Mouse (Mus musculus) lung, postnatal 0 days (tissue): ENCODE results near the gene Slc17a5. TPM values are rescaled to one million over a fixed set of nuclear protein-coding genes. Genes with fewer than 3 reads are reported as not detected.

Source experiments
- ATAC-seq: fragments of 200-750 bp; cut with Nextera tagmentation; 2 replicates; pipeline ENCODE4 v1.8.0; 2017; ENCODE audit warnings: moderate library complexity
- DNase-seq: peaks from one replicate; pipeline ENCODE4 v3.0.0-alpha.2; 2016; ENCODE audit warnings: low spot score
- H3K27ac ChIP-seq: fragments of 300-500 bp; sonication (generic); 2 replicates; pipeline ENCODE4 v1.5.1; 2014; ENCODE audit warnings: antibody characterized with exemption, mild to moderate bottlenecking, low read length, mixed read lengths
- H3K27me3 ChIP-seq: fragments of 300-500 bp; sonication (generic); replicated peaks from 2 replicates; pipeline ENCODE4 v1.6.1; 2014; ENCODE audit warnings: low read length, mixed read lengths; ENCODE audit not compliant: insufficient read depth
- H3K36me3 ChIP-seq: fragments of 300-500 bp; sonication (generic); 2 replicates; pipeline ENCODE4 v1.6.1; 2014; ENCODE audit warnings: low read length, mixed read lengths; ENCODE audit not compliant: insufficient read depth
- H3K4me1 ChIP-seq: fragments of 300-500 bp; sonication (generic); 2 replicates; pipeline ENCODE4 v1.6.1; 2014; ENCODE audit warnings: antibody characterized with exemption, low read depth, low read length, mixed read lengths; ENCODE audit not compliant: insufficient read depth
- H3K4me2 ChIP-seq: fragments of 300-500 bp; sonication (generic); replicated peaks from 2 replicates; pipeline ENCODE4 v1.6.1; 2014; ENCODE audit warnings: low read depth, mild to moderate bottlenecking, low read length, moderate library complexity, mixed read lengths
- H3K4me3 ChIP-seq: fragments of 300-500 bp; sonication (generic); 2 replicates; pipeline ENCODE4 v1.5.1; 2014; ENCODE audit warnings: low read depth, low read length
- H3K9ac ChIP-seq: fragments of 300-500 bp; sonication (generic); replicated peaks from 2 replicates; pipeline ENCODE4 v1.6.1; 2014; ENCODE audit warnings: low read depth, mild to moderate bottlenecking
- H3K9me3 ChIP-seq: fragments of 300-500 bp; sonication (generic); 2 replicates; pipeline ENCODE4 v1.6.1; 2016; ENCODE audit warnings: low read length, mixed read lengths
- CTCF ChIP-seq: IDR thresholded peaks from 2 replicates; pipeline ENCODE4 v1.5.1; 2016; ENCODE audit warnings: antibody characterized with exemption, mild to moderate bottlenecking
- EP300 ChIP-seq: IDR thresholded peaks from 2 replicates; pipeline ENCODE4 v1.6.1; 2016; ENCODE audit warnings: antibody characterized with exemption, mild to moderate bottlenecking, control low read depth
- WGBS: fragments of 180-500 bp; shearing (Covaris S2); extraction: QIAGEN DNeasy Blood & Tissue Kit; methylation state at CpG from one replicate; pipeline ENCODE4 v1.1.7; 2014; 5-methylcytosine and 5-hydroxymethylcytosine counted together
- polyA plus RNA-seq: library from polyadenylated mRNA; unstranded; fragments of >200 nt; fragmentation: Nextera tagmentation; extraction: Ambion mirVana; gene quantifications from 2 replicates; pipeline ENCODE4 v1.2.1, GENCODE M21; 2015

Slc17a5 gene
- polyA plus RNA-seq, 1 experiment from 2014 or later, result 19.9 TPM

DNA sequence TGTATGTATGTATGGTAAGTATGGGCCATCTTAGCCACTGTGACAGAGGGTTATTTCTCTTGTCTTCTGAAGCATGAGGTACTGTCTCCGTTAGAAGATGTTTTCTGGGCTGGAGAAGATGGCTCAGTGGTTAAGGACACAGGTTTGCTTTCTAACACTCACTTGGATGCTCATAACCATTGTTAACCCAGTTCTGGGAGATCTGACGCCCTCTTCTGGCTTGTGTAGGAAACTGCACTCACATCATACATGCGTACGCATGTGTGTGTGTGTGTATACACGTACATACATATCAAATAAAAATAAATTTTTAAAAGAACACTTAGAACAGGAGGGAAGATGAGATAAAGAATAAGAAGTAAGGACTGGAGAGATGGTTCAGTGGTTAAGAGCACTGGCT lies 11.4 kb downstream of the Slc17a5 start:
- WGBS, result 91% methylated on average over 5 of the region's 5 CpGs

GRCm38 (mm10) chr9:78569934-78570333 lies 17.9 kb downstream of the Slc17a5 start:
- Histone ChIP-seq H3K9ac (no peak overlapping the region), H3K27ac (no peak overlapping the region), H3K4me2 (no peak overlapping the region), H3K9me3 (no peaks in the 10 kb centered on the region), H3K4me1 (no peaks in the 10 kb centered on the region), H3K36me3 (peaks cover 13% of the 10 kb centered on the region), H3K27me3 (no peaks in the 10 kb centered on the region), H3K4me3 (no peak overlapping the region)
- 95% methylated on average over 9 of the region's 9 CpGs for WGBS
- TF ChIP-seq EP300 (no peak), CTCF (no peak)
- ATAC-seq (no peak), DNase-seq (no peak)

More for the DNA sequence above, 11.4 kb downstream of the Slc17a5 start:
- H3K9me3 ChIP-seq, result no peaks in the 10 kb centered on the region
- H3K4me3 ChIP-seq, result no peak overlapping the region
- H3K27me3 ChIP-seq, result no peaks in the 10 kb centered on the region
- no peak overlapping the region for H3K27ac ChIP-seq
- H3K9ac ChIP-seq, result no peak overlapping the region
- DNase-seq (no peak), ATAC-seq (no peak)
- H3K4me2 ChIP-seq, result no peak overlapping the region
- H3K4me1 ChIP-seq, result no peaks in the 10 kb centered on the region
- H3K36me3 ChIP-seq, result peaks cover 14% of the 10 kb centered on the region
- no peak for TF ChIP-seq CTCF
- TF ChIP-seq EP300, result no peak

- no peak for TF ChIP-seq CTCF
- no peak for TF ChIP-seq EP300
- DNase-seq, result no peak
- no peak overlapping the region for H3K27ac ChIP-seq
- no peaks in the 10 kb centered on the region for H3K27me3 ChIP-seq
- no peak overlapping the region for H3K9ac ChIP-seq
- no peak overlapping the region for H3K4me3 ChIP-seq
- H3K4me2 ChIP-seq, result no peak overlapping the region
- peaks cover 4% of the 10 kb centered on the region; the same call in 1 of the 2 replicates for H3K36me3 ChIP-seq
- ATAC-seq, result no peak
- no peaks in the 10 kb centered on the region for H3K4me1 ChIP-seq
- H3K9me3 ChIP-seq, result no peaks in the 10 kb centered on the region
- 87% methylated on average over 4 of the region's 4 CpGs for WGBS
Measured at GRCm38 (mm10) chr9:78559479-78559878, 28.4 kb downstream of the Slc17a5 start.

- 73% methylated on average over 8 of the region's 8 CpGs for WGBS
- Histone ChIP-seq H3K4me3 (no peak overlapping the region), H3K9ac (no peak overlapping the region), H3K4me2 (no peak overlapping the region), H3K9me3 (no peaks in the 10 kb centered on the region), H3K27ac (no peak overlapping the region), H3K36me3 (peaks cover 4% of the 10 kb centered on the region; the same call in 1 of the 2 replicates), H3K4me1 (no peaks in the 10 kb centered on the region), H3K27me3 (no peaks in the 10 kb centered on the region)
- TF ChIP-seq EP300, result no peak
- TF ChIP-seq CTCF, result no peak
- ATAC-seq (no peak), DNase-seq (peak; percentile 24)
Measured at GRCm38 (mm10) chr9:78558586-78559214, 29.1 kb downstream of the Slc17a5 start.

- WGBS, result 88% methylated on average over 1 of the region's 1 CpGs
- DNase-seq, result no peak
- ATAC-seq, result no peak
- no peak overlapping the region for H3K27ac ChIP-seq
- peaks cover 4% of the 10 kb centered on the region; the same call in 1 of the 2 replicates for H3K36me3 ChIP-seq
- H3K4me2 ChIP-seq, result no peak overlapping the region
- no peaks in the 10 kb centered on the region for H3K9me3 ChIP-seq
- TF ChIP-seq EP300 (no peak), CTCF (no peak)
- H3K27me3 ChIP-seq, result no peaks in the 10 kb centered on the region
- H3K9ac ChIP-seq, result no peak overlapping the region
- H3K4me3 ChIP-seq, result no peak overlapping the region
- H3K4me1 ChIP-seq, result no peaks in the 10 kb centered on the region
Measured at GRCm38 (mm10) chr9:78557041-78557440, 30.8 kb downstream of the Slc17a5 start.

GRCm38 (mm10) chr9:78552984-78553383 lies 34.9 kb downstream of the Slc17a5 start:
- H3K9ac ChIP-seq, result no peak overlapping the region
- H3K27ac ChIP-seq, result no peak overlapping the region
- no peaks in the 10 kb centered on the region for H3K9me3 ChIP-seq
- no peak overlapping the region for H3K4me3 ChIP-seq
- TF ChIP-seq CTCF (peak; percentile 90), EP300 (no peak)
- no peak overlapping the region for H3K4me2 ChIP-seq
- H3K4me1 ChIP-seq, result no peaks in the 10 kb centered on the region
- H3K27me3 ChIP-seq, result no peaks in the 10 kb centered on the region
- ATAC-seq (peak; percentile 43), DNase-seq (peak; percentile 82)
- H3K36me3 ChIP-seq, result peaks cover 4% of the 10 kb centered on the region; the same call in 1 of the 2 replicates
- 43% methylated on average over 12 of the region's 12 CpGs for WGBS

GRCm38 (mm10) chr9:78551761-78552160 lies 36.1 kb downstream of the Slc17a5 start:
- H3K27me3 ChIP-seq, result no peaks in the 10 kb centered on the region
- H3K36me3 ChIP-seq, result 0 out of 2 replicates have a peak, but pooled peaks cover 2% of the 10 kb centered on the region
- peak; percentile 52; the same call in 1 of the 2 replicates for TF ChIP-seq EP300
- TF ChIP-seq CTCF, result no peak
- no peak overlapping the region for H3K4me3 ChIP-seq
- no peak overlapping the region for H3K4me2 ChIP-seq
- H3K9ac ChIP-seq, result no peak overlapping the region
- 24% methylated on average over 4 of the region's 4 CpGs for WGBS
- H3K9me3 ChIP-seq, result no peaks in the 10 kb centered on the region
- peak; percentile 30 for DNase-seq
- H3K4me1 ChIP-seq, result no peaks in the 10 kb centered on the region
- H3K27ac ChIP-seq, result no peak overlapping the region
- peak; percentile 74 for ATAC-seq
